Mouse (Mus musculus) heart, embryonic 15.5 days (tissue): Measurements from ENCODE around the gene Ppm1h. TPM values are rescaled to one million over a fixed set of nuclear protein-coding genes. Genes with fewer than 3 reads are reported as not detected.

ENCODE experiments used
- ATAC-seq: fragments of 200-750 bp; cut with Nextera tagmentation; replicated peaks from 2 replicates; pipeline ENCODE4 v1.8.0; 2017; ENCODE audit warnings: low read depth, moderate TSS enrichment; ENCODE audit not compliant: insufficient number of reproducible peaks, insufficient read depth, low FRiP score
- H3K27ac ChIP-seq: fragments of 300-500 bp; sonication (generic); 2 replicates; pipeline ENCODE4 v1.5.1; 2015; ENCODE audit warnings: mild to moderate bottlenecking, inconsistent platforms
- H3K27me3 ChIP-seq: fragments of 300-500 bp; sonication (generic); 2 replicates; pipeline ENCODE4 v1.6.1; 2015; ENCODE audit warnings: inconsistent platforms
- H3K36me3 ChIP-seq: fragments of 300-500 bp; sonication (generic); 2 replicates; pipeline ENCODE4 v1.6.1; 2015; ENCODE audit warnings: mild to moderate bottlenecking, inconsistent platforms
- H3K4me1 ChIP-seq: fragments of 300-500 bp; sonication (generic); replicated peaks from 2 replicates; pipeline ENCODE4 v1.6.1; 2015; ENCODE audit warnings: inconsistent platforms
- H3K4me2 ChIP-seq: fragments of 300-500 bp; sonication (generic); 2 replicates; pipeline ENCODE4 v1.6.1; 2015; ENCODE audit warnings: inconsistent platforms, mild to moderate bottlenecking, moderate library complexity
- H3K4me3 ChIP-seq: fragments of 300-500 bp; sonication (generic); 2 replicates; pipeline ENCODE4 v1.5.1; 2015; ENCODE audit warnings: mild to moderate bottlenecking, inconsistent platforms
- H3K9ac ChIP-seq: fragments of 300-500 bp; sonication (generic); 2 replicates; pipeline ENCODE4 v1.6.1; 2015; ENCODE audit warnings: mild to moderate bottlenecking, inconsistent platforms
- H3K9me3 ChIP-seq: fragments of 300-500 bp; sonication (generic); replicated peaks from 2 replicates; pipeline ENCODE4 v1.6.1; 2016; ENCODE audit warnings: inconsistent platforms
- WGBS: fragments of 180-500 bp; shearing (Covaris S2); methylation state at CpG from one replicate; pipeline ENCODE4 v1.1.7; 2015; ENCODE audit warnings: mixed read lengths; 5-methylcytosine and 5-hydroxymethylcytosine counted together
- polyA plus RNA-seq: library from polyadenylated mRNA; unstranded; fragments of >200 nt; fragmentation: Nextera tagmentation; extraction: Ambion mirVana; gene quantifications from 2 replicates; pipeline ENCODE4 v1.2.1, GENCODE M21; 2015

Ppm1h gene
- polyA plus RNA-seq, 1 experiment from 2014 or later: 4.2 TPM

DNA sequence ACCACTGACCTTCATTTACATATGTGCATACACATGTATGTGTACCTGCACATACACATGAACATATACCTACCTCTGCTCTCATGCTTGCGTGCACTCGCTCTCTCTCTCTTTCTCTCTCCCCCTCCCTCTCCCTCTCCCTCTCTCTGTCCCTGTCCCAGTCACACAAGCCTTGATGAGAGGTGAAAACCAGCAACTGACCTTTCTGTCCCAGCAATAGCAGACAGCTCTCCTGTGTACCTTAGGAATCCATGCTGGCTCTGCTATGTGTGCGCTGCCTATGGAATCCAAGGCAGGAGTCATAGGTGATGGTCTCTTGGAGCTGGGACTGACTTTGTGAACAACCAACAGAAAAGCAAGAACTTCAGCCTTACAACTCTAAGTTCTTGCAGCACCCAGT is 53.6 kb downstream of the Ppm1h start:
- Histone ChIP-seq H3K4me1 (no peaks in the 10 kb centered on the region), H3K27me3 (no peaks in the 10 kb centered on the region), H3K4me2 (no peak overlapping the region), H3K9ac (no peak overlapping the region), H3K27ac (no peak overlapping the region), H3K4me3 (no peak overlapping the region), H3K9me3 (no peaks in the 10 kb centered on the region), H3K36me3 (no peaks in the 10 kb centered on the region)
- WGBS: 95% methylated on average over 3 of the region's 3 CpGs
- ATAC-seq: no peak

DNA sequence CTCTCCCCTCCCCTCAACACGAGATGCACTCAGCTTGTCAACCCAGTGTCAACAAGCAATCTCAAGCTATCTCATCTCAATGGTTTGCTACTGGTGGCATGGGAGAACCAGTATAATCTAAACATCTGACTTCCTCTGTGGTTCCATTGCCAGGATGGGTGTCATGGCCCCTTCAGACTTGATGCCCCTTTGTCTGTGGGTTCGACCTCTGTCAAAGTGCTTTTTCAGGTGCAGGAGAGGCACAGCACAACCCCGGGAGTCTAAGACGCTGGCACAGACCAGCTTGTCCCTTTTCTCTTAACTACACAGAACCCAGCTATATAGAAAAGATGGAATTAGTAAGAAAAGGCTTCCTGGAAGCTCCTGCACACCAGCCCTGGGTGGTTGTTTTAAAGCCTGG is 56.0 kb downstream of the Ppm1h start:
- Histone ChIP-seq H3K27ac (no peak overlapping the region), H3K4me1 (0 out of 2 replicates have a peak, but pooled peaks cover 8% of the 10 kb centered on the region), H3K4me2 (no peak overlapping the region), H3K4me3 (no peak overlapping the region), H3K36me3 (no peaks in the 10 kb centered on the region), H3K9me3 (no peaks in the 10 kb centered on the region), H3K27me3 (no peaks in the 10 kb centered on the region), H3K9ac (no peak overlapping the region)
- 85% methylated on average over 4 of the region's 4 CpGs for WGBS
- no peak for ATAC-seq

DNA sequence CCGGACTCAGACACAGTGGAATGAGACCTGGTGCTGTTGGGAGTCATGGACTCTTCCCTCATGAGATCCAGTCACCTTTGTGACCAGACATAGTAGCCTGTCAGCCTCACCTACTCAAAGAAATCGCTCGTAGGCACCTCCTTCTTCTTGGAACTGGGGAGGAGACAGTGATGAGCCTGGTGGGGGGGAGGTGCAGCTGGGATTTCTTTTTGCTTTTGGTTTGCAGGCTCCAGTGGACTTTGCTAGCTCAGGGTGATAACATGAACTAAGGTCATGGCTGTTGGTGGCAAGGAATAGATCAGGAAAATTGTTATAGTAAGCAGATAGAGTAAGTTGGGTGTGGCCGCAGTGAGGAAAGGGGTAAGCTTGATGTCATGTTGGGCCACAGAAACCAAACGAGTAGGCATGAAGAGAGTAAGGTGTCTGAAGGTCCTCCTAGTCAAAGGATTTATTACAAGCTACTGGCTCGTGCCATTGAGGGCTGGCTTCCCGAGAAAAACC is 56.8 kb downstream of the Ppm1h start:
- 82% methylated on average over 7 of the region's 7 CpGs for WGBS
- H3K27ac ChIP-seq: no peak overlapping the region
- H3K4me3 ChIP-seq: no peak overlapping the region

DNA sequence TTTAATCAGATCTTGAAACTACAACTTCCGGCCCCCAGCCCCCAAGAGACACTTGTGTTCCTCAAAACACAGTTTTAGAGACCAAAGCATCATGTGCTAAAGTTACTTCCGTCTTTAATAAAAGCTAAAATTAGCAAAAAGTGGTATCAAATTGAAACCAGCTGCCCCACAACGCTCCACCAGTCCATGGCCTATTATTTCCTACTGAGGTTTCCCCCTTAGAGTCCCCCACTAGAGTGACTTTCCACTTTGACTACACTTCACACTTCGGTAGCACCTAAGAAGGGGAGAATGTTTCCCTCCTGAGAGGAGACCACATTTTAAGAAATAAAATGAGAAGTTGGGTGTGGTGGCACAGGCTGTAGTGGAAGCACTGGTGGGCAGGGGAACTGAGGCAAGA is 58.3 kb downstream of the Ppm1h start:
- WGBS: 81% methylated on average over 4 of the region's 4 CpGs
- H3K4me1 ChIP-seq: 0 out of 2 replicates have a peak, but pooled peaks cover 8% of the 10 kb centered on the region

More for the DNA sequence above, 56.8 kb downstream of the Ppm1h start:
- 0 out of 2 replicates have a peak, but pooled peaks have one; percentile 43 for ATAC-seq
- no peaks in the 10 kb centered on the region for H3K36me3 ChIP-seq
- 0 out of 2 replicates have a peak, but pooled peaks cover 8% of the 10 kb centered on the region for H3K4me1 ChIP-seq
- no peaks in the 10 kb centered on the region for H3K9me3 ChIP-seq
- no peak overlapping the region for H3K9ac ChIP-seq
- no peaks in the 10 kb centered on the region for H3K27me3 ChIP-seq
- no peak overlapping the region for H3K4me2 ChIP-seq

DNA sequence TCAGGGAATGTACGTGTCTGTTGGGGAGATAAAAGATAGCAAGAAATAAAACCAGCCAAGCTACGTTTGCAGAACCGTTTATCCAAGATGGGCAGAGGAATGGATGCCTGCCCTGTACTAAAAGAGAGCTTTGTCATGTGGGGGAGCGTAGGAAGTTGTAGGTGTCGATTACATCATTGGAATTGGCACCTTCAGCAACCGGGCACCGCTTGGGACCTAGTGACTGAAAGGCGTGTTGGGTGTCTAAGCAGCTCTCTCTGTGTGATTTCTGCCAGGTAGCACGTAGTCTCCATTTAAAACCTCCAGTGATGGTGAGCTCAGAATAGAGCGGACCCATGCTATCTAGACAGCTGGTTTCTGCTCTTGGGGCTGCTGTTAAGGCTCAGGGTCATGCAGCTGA is 60.0 kb downstream of the Ppm1h start:
- H3K27me3 ChIP-seq: no peaks in the 10 kb centered on the region
- 56% methylated on average over 10 of the region's 10 CpGs for WGBS
- no peak for ATAC-seq

More for the DNA sequence above, 58.3 kb downstream of the Ppm1h start:
- H3K9me3 ChIP-seq: no peaks in the 10 kb centered on the region
- H3K27me3 ChIP-seq: no peaks in the 10 kb centered on the region
- H3K9ac ChIP-seq: no peak overlapping the region
- no peaks in the 10 kb centered on the region for H3K36me3 ChIP-seq
- no peak for ATAC-seq
- H3K4me3 ChIP-seq: no peak overlapping the region
- H3K4me2 ChIP-seq: no peak overlapping the region
- no peak overlapping the region for H3K27ac ChIP-seq

DNA sequence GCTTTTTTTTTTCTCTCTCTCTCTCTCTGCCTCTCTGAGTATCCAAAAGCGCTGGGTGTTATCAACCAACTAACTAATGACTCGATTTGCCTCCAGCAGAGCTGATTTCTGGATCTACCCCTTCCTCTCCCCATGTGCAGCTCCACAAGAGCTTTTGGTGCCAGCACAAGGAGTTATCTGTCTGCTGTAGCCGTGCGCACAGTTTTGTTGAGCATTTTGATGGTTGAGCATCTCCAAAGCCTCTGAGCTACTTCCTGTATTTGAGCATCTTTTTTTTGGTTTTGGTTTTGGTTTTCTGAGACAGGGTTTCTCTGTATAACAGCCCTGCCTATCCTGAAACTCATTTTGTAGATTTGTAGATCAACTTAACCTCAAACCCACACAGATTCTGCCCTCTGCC is 60.5 kb downstream of the Ppm1h start:
- WGBS: 67% methylated on average over 4 of the region's 4 CpGs
- Histone ChIP-seq H3K4me3 (no peak overlapping the region), H3K9me3 (no peaks in the 10 kb centered on the region), H3K27ac (no peak overlapping the region), H3K4me1 (0 out of 2 replicates have a peak, but pooled peaks cover 8% of the 10 kb centered on the region), H3K36me3 (no peaks in the 10 kb centered on the region), H3K9ac (no peak overlapping the region), H3K27me3 (no peaks in the 10 kb centered on the region), H3K4me2 (no peak overlapping the region)
- ATAC-seq: no peak

More for the DNA sequence above, 60.0 kb downstream of the Ppm1h start:
- H3K4me2 ChIP-seq: no peak overlapping the region
- no peak overlapping the region for H3K4me3 ChIP-seq
- H3K9ac ChIP-seq: no peak overlapping the region
- no peak overlapping the region for H3K27ac ChIP-seq
- H3K4me1 ChIP-seq: 0 out of 2 replicates have a peak, but pooled peaks cover 8% of the 10 kb centered on the region
- H3K9me3 ChIP-seq: no peaks in the 10 kb centered on the region
- no peaks in the 10 kb centered on the region for H3K36me3 ChIP-seq

DNA sequence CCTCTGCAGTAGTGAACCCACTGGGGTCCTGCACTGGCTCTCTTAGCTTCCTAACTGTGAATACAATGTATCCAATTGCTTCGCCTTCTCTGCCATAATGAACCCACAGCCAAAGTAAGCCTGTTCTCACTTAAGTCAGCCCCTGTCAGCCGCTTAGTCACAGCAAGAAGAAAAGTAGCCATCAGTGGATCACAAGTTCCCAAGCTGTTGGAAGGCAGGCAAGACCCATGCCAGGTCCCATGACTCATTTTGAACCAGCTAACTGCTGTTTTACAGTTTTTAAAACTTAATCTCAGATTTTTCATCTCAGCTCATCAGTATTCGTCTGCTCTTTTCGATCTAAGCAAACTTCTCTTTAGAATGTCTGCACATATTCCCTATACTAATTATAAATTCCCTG is 61.6 kb downstream of the Ppm1h start:
- Histone ChIP-seq H3K36me3 (no peaks in the 10 kb centered on the region), H3K9me3 (no peaks in the 10 kb centered on the region), H3K4me1 (0 out of 2 replicates have a peak, but pooled peaks cover 8% of the 10 kb centered on the region), H3K4me3 (no peak overlapping the region), H3K9ac (no peak overlapping the region), H3K27me3 (no peaks in the 10 kb centered on the region), H3K4me2 (no peak overlapping the region), H3K27ac (no peak overlapping the region)
- no peak for ATAC-seq
- WGBS: 86% methylated on average over 4 of the region's 4 CpGs

DNA sequence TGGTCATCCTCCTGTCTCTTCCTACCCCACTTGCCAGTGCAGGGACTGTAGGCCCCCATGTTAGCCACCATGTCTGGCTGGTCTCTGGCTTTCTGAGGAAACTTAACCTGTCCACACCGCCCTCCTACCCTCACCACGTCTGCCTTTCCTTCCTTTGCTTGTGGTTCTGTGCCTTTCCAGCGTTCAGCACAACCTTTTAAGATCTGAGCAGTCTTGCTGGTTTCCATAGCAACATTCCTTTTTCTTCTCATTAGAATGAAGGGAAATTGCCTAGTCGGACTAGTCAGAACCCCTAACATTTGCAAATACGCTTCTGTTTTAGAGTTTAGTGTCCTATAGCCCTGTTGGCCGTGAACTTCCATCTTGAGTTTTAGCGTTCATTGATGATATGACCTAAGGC is 62.6 kb downstream of the Ppm1h start:
- Histone ChIP-seq H3K4me3 (no peak overlapping the region), H3K9ac (no peak overlapping the region), H3K36me3 (no peaks in the 10 kb centered on the region), H3K9me3 (no peaks in the 10 kb centered on the region), H3K27ac (no peak overlapping the region), H3K27me3 (no peaks in the 10 kb centered on the region), H3K4me1 (0 out of 2 replicates have a peak, but pooled peaks cover 8% of the 10 kb centered on the region), H3K4me2 (no peak overlapping the region)
- 89% methylated on average over 7 of the region's 7 CpGs for WGBS
- no peak for ATAC-seq

DNA sequence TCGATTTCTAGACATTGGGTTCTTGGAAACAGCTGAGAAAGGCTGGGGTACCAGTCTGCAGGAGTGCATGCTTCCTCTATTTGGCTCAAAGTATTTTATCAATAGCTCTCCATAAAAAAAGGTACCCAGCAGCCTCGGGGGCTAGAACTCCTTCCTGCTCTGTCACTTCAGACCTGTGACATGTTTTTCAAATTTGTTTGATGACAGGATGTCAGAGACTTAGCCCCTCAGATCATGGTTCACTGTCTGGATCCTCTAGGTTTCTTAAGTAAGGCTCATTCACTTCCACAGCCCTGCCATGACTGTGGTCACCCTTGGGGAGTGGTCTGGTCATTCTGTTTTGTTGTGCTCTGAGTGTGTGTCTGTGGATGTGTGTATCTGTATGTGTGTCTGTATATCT is 63.6 kb downstream of the Ppm1h start:
- Histone ChIP-seq H3K4me1 (0 out of 2 replicates have a peak, but pooled peaks cover 8% of the 10 kb centered on the region), H3K4me2 (no peak overlapping the region), H3K9me3 (no peaks in the 10 kb centered on the region), H3K9ac (no peak overlapping the region), H3K27me3 (no peaks in the 10 kb centered on the region), H3K27ac (no peak overlapping the region), H3K36me3 (no peaks in the 10 kb centered on the region), H3K4me3 (no peak overlapping the region)
- 61% methylated on average over 2 of the region's 2 CpGs for WGBS
- no peak for ATAC-seq

DNA sequence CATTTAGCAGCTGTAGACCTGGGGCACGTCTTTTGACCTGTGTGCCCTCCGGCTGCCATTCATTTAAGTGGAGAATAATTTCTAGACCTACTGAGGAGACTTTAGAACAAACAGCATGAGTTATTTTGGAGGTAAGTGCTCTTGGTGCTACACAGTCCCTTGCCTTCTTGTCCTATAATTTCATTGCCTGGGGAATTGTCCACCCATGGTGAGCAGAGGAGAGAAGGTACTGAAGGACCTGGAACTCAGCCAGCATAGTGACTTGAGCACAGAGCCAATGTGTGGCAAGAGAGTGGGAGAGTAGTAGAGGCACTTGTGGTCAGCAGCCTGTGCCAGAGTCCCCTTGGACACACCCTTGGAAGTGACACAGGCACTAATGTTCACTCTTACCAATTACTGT is 64.8 kb downstream of the Ppm1h start:
- H3K9ac ChIP-seq: no peak overlapping the region
- H3K27me3 ChIP-seq: no peaks in the 10 kb centered on the region
- H3K36me3 ChIP-seq: no peaks in the 10 kb centered on the region
- ATAC-seq: no peak
- H3K4me3 ChIP-seq: no peak overlapping the region
- H3K9me3 ChIP-seq: no peaks in the 10 kb centered on the region
- WGBS: 94% methylated on average over 2 of the region's 2 CpGs
- 0 out of 2 replicates have a peak, but pooled peaks cover 5% of the 10 kb centered on the region for H3K4me1 ChIP-seq
- H3K27ac ChIP-seq: no peak overlapping the region
- H3K4me2 ChIP-seq: no peak overlapping the region

DNA sequence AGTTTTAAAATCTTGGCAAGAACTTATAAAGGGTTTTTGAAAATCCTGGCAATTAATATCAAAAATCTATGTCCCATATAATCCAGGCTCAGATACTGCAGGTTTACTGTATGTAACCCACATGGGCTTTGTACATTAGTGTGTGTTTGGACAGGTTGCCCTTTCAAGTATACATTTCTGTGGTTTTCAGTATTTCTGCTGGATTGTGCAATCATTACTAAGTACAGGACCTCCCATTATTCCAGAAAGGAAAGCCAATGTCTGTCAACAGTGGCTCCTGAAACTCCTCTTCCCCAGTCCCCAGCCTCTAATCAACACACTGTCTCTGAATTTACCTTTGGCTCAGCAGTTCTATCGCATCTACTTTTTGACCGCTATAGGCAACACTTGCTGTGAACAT is 66.4 kb downstream of the Ppm1h start:
- Histone ChIP-seq H3K9me3 (no peaks in the 10 kb centered on the region), H3K36me3 (no peaks in the 10 kb centered on the region), H3K27me3 (no peaks in the 10 kb centered on the region), H3K4me2 (no peak overlapping the region), H3K9ac (no peak overlapping the region), H3K4me3 (no peak overlapping the region), H3K4me1 (no peaks in the 10 kb centered on the region), H3K27ac (no peak overlapping the region)
- no peak for ATAC-seq
- 92% methylated on average over 2 of the region's 2 CpGs for WGBS

DNA sequence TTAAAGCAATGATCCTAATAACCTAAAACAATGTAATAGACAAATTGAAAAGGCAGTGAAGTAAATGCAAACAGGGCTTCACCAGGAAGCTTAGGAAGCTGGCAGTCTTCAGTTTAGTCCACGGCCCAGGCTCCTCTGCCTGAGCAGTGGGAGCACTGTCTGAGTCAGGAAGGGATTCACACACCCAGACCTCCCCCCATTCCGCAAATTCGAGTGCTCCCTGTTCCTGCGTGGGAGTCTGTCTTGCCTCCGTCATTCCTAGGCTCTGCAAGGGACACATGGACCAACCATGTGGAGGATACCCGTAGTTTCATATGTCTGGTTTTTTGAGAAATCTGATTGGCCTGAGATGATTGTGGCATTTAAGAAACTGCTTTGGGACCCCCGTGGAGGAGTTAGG is 67.6 kb downstream of the Ppm1h start:
- Histone ChIP-seq H3K27me3 (no peaks in the 10 kb centered on the region), H3K4me2 (no peak overlapping the region), H3K9ac (no peak overlapping the region), H3K9me3 (no peaks in the 10 kb centered on the region), H3K4me1 (no peaks in the 10 kb centered on the region), H3K36me3 (no peaks in the 10 kb centered on the region), H3K27ac (no peak overlapping the region), H3K4me3 (no peak overlapping the region)
- WGBS: 65% methylated on average over 7 of the region's 7 CpGs
- ATAC-seq: no peak
